Mouse (Mus musculus) liver, embryonic 14.5 days (tissue): ENCODE results near the gene Gm10638.

Experiments used
- CTCF ChIP-seq: IDR thresholded peaks from 2 replicates; pipeline ENCODE4 v1.5.1; 2016; ENCODE audit warnings: antibody characterized with exemption, low read depth, control low read depth
- EP300 ChIP-seq: IDR thresholded peaks from 2 replicates; pipeline ENCODE4 v1.6.1; 2016; ENCODE audit warnings: antibody characterized with exemption, low read depth

- TF ChIP-seq CTCF = no peak
- TF ChIP-seq EP300 = no peak
Observed at GRCm38 (mm10) chr8:86728224-86728950, 17.1 kb upstream of the Gm10638 start.
